Mouse (Mus musculus): ENCODE results near the gene Galc.

The Galc gene

DNA sequence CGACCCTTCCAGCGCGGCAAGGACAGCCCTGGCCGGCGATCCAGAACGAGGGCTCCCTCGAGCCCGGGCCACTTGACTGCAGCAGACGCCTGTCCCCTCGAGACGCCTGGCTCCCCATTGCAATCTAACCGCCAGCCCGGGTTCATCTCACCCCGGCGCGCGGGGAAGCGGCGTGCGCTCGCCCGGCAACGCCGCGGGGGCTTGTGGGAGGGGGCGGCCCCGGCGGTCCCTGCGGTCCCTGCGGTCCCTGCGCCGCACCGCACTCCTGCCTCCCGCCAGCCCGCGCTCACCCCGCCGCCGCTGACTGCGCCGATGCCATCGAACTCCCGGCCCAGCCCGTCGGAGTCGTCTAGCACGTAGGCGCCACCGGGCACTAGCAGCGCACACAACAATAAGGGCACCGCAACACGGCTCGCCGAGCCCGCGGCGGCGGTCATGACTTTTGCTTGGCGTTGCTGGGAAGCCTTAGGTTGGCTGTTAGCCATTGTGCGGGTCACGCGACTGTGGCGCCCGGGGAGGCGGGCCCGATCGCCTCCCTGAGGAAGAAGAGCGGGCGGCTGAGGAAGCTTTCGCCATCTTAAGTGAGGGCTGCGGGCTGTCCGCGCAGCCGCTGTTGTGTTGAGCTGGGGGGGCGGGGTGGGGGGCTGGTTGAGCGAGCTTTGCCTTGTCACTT, at the start of gene Galc:
TSS of gene Galc (minus strand) at position 615 of the 673 bp plus-strand sequence.
- peak; percentile 83 for DNase-seq (ENCODE audit: low spot score)

GRCm38 (mm10) chr12:98307179-98307915, 48.1 kb upstream of the Galc start:
- no peak for DNase-seq (ENCODE audit: low spot score)

GRCm38 (mm10) chr12:98303013-98303412, 43.8 kb upstream of the Galc start:
- DNase-seq (ENCODE audit: low spot score), result no peak

GRCm38 (mm10) chr12:98301980-98302379, 42.7 kb upstream of the Galc start:
- DNase-seq (ENCODE audit: low spot score), result no peak

DNA sequence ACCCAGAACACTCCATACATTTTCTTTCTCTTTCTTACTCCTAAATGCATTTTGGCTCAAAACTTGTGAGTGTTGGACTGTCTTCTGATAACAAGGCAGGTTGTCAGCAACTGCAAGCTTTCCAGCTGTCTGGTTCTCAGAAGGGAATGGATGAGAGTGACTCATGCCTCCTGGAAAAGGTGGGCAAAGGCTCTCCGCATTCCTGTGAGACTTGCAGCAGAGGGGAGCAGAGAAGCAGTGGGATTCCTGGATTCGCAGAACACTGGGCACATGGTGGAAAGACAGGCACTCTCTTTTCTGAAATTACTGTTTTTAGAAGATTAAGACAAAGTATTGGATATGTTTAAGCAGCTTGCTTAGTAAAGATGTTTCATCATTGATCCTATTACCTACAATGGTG, 35.0 kb upstream of the Galc start:
- DNase-seq (ENCODE audit: low spot score), result no peak

- DNase-seq (ENCODE audit: low spot score), result no peak
These were observed 33.0 kb upstream of the Galc start for GRCm38 (mm10) chr12:98292278-98292677.

GRCm38 (mm10) chr12:98290475-98290874, 31.2 kb upstream of the Galc start:
- no peak for DNase-seq (ENCODE audit: low spot score)

- no peak for DNase-seq (ENCODE audit: low spot score)
These were observed 25.2 kb upstream of the Galc start for GRCm38 (mm10) chr12:98284477-98284876.

GRCm38 (mm10) chr12:98283487-98283860, 24.2 kb upstream of the Galc start:
- no peak for DNase-seq (ENCODE audit: low spot score)

DNA sequence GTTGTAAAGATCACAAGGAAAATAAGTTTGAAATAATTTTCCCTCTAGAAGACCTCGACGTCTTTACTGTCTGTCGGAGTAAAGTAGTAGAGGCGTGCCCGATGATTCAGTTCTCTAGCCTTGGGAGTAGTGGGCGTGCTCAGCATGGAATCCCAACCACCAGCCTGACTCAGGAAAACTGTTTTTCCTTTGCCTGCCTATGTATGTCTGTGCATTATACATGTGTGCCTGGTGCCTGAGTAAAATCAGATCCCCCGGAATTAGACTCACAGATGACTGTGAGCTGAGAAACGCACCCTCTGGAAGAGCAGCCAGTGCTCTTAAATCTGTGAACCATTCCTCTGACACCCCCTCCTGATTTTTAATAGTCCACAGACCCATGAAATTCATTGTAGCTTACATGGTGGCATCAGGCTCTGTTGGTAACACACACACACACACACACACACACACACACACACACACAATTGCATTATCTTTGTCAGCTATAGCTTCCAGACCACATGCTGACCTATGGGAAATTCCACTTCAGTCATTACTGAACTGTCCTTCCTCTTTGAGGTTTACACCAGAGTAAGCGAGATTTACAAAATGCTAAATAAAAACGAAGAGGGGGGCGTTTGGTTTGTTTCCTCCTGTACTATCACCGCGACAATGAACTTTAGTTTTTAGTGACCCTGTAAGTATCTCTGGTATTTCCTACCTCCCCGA, 23.7 kb upstream of the Galc start:
- DNase-seq (ENCODE audit: low spot score), result no peak

- no peak for DNase-seq (ENCODE audit: low spot score)
These were observed 21.7 kb upstream of the Galc start for GRCm38 (mm10) chr12:98280996-98281395.

GRCm38 (mm10) chr12:98280530-98280929, 21.3 kb upstream of the Galc start:
- no peak for DNase-seq (ENCODE audit: low spot score)

DNA sequence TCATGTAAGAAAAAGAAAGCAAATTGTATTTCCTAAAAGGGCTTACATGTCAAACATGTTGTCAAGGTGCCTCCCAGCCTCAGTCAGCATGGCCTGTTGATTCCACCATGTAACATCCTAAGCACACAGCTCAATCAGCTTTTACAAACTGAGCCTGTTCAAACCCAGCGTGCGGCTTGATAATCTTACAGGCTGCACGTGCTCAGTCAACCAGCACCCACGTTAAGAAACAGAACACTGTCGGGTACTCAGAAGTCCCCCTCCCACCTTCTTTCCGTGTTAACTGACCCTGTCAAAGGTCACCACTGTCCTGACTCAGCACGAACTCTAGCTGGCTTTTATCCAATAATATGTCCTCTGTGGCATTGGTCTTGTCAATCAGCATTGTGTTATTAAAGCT, 13.2 kb upstream of the Galc start:
- DNase-seq (ENCODE audit: low spot score), result no peak

GRCm38 (mm10) chr12:98270810-98271566, 11.7 kb upstream of the Galc start:
- no peak for DNase-seq (ENCODE audit: low spot score)

GRCm38 (mm10) chr12:98269791-98270745, 10.8 kb upstream of the Galc start:
- no peak for DNase-seq (ENCODE audit: low spot score)

DNA sequence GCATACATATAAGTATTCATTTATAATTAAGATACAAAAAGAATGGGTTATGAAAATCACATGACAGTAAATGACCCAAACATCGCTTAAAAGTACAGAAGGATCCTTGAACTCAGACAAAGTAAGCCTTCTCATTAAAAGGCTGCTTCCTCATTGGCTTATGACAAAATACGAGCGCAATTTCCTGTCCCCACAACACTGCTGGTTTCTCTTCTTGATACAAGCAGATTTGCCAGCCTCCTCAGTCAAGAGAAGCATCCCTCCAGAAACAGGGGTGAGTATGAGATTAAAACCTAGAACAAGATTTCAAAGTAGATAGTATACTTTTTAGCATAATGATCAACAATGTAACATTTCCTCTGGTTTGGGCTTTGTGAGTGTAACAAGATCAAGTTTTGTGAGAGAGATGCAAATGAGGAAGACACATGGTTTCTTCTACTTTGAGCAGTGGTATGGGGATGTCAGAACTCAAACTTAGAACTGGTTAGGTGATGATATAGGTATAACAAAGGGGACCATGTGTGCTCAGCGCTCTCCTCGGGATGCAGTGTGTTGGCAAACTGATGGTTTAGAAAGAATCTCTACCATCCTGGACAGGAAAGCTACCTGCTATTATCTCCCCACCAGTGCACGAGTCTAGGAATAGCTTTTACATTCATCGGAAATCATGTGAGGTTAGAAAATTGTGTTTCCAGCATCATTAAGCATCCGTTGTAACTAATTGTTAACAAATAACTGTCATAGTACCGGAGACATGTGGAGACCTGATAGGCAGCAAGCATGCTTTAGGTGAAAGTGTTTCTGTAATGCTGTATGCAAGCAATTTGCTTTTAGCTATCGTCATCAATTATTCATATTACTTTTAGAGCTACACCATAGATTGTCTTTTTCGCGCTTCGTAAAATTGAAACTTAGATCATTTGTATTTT, 9.4 kb upstream of the Galc start, which contains the start of gene Gpr65:
TSS of gene Gpr65 (plus strand) at position 195 of the 929 bp plus-strand sequence.
- DNase-seq (ENCODE audit: low spot score), result no peak

GRCm38 (mm10) chr12:98265697-98266096, 6.4 kb upstream of the Galc start:
- no peak for DNase-seq (ENCODE audit: low spot score)

GRCm38 (mm10) chr12:98259518-98259852, 226 bp upstream of the Galc start:
- no peak for DNase-seq (ENCODE audit: low spot score)

- DNase-seq (ENCODE audit: low spot score), result no peak
These were observed 851 bp downstream of the Galc start for GRCm38 (mm10) chr12:98258371-98258844.

Data from ovary, adult 18-20 months (tissue).